Mouse (Mus musculus): ENCODE data around the gene Serpina12. TPM values are rescaled to one million over a fixed set of nuclear protein-coding genes. Genes with fewer than 3 reads are reported as not detected.

The Serpina12 gene
- total and polyA plus RNA-seq, 3 experiments = 0.04 TPM; not detected in 2

DNA sequence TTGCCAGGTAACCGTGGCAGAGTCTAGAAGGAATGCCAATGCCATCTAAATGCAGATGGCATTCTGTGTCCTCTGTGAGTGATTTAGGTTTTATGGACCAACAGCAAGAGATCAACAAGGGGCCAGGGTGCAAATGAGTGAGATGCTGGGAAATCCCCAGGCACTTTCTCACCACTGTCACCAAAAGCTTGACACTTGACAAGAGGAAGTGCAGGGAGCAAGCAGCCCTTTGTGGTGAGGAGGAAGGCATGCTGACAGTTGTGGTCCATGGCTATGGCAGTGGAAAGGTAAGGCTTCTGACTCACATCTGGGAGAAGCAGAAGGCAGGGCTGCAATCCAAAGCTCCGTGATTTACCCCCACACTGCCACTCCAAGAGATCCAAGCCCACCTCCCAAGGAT, 17.6 kb upstream of the Serpina12 start:
- H3K9me3 ChIP-seq (replicated peaks; ENCODE audit: insufficient read depth, low read length) = no peaks in the 10 kb centered on the region
- no peak overlapping the region for H3K9ac ChIP-seq (ENCODE audit: control insufficient read depth, low read depth, low read length, poor library complexity, severe bottlenecking)
- no peak overlapping the region for H3K4me3 ChIP-seq (ENCODE audit: control insufficient read depth in 1 of 2, insufficient read depth in 1 of 2, low read depth in 2 of 2, low read length in 2 of 2)
- DNase-seq (ENCODE audit: low read depth, low spot score) = peak; percentile 7
- H3K36me3 ChIP-seq (ENCODE audit: control insufficient read depth in 1 of 2, insufficient read depth in 2 of 2, low read length in 2 of 2) = no peaks in the 10 kb centered on the region
- no peaks in the 10 kb centered on the region for H3K4me1 ChIP-seq (ENCODE audit: control insufficient read depth in 1 of 2, insufficient read depth in 2 of 2, low read length in 2 of 2)
- H3K27ac ChIP-seq (ENCODE audit: control insufficient read depth, low read depth, low read length) = no peak overlapping the region
- TF ChIP-seq MAFK (IDR thresholded peaks at IDR 0.05; ENCODE audit: borderline replicate concordance, low read depth, low read length) (no peak), POLR2A (IDR thresholded peaks at IDR 0.05; ENCODE audit: control insufficient read depth in 1 of 2, insufficient read depth in 1 of 2, low read depth in 1 of 2, low read length in 2 of 2, poor library complexity in 1 of 2) (no peak), BHLHE40 (IDR thresholded peaks at IDR 0.05; ENCODE audit: borderline replicate concordance, low read depth, low read length) (no peak), EP300 (IDR thresholded peaks at IDR 0.05; ENCODE audit: low read depth in 1 of 2, low read length in 2 of 2) (no peak), MAX (IDR thresholded peaks at IDR 0.05; ENCODE audit: low read length) (no peak), TAL1 (IDR thresholded peaks at IDR 0.05; ENCODE audit: low read length) (no peak)
- H3K27me3 ChIP-seq (ENCODE audit: control insufficient read depth in 1 of 2, insufficient read depth in 2 of 2, low read length in 2 of 2) = no peaks in the 10 kb centered on the region
- H3K79me2 ChIP-seq (ENCODE audit: control insufficient read depth, insufficient read depth, low read length, poor library complexity) = no peaks in the 10 kb centered on the region

DNA sequence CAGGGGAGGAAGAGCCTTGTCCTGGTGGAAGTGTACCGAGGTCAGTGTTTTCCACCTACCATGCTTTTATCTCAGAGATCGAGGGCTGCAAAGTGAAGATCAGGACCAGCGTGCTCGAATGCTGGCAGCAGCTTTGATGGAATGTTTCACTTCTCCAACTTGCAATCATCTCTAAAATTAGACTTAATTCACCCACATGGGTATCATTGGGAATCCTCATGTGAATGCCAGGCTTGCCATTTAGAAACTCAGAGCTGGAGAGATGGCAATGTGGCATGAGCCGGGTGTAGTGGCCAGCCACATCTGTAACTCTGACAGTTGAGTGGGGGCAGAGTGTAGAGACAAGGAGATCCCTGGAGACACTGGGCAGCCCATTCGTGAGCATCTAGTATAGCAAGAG, 15.9 kb upstream of the Serpina12 start:
- no peak for DNase-seq (ENCODE audit: low read depth, low spot score)
- no peaks in the 10 kb centered on the region for H3K4me1 ChIP-seq (ENCODE audit: control insufficient read depth in 1 of 2, insufficient read depth in 2 of 2, low read length in 2 of 2)
- no peaks in the 10 kb centered on the region for H3K79me2 ChIP-seq (ENCODE audit: control insufficient read depth, insufficient read depth, low read length, poor library complexity)
- H3K36me3 ChIP-seq (ENCODE audit: control insufficient read depth in 1 of 2, insufficient read depth in 2 of 2, low read length in 2 of 2) = no peaks in the 10 kb centered on the region
- no peak overlapping the region for H3K4me3 ChIP-seq (ENCODE audit: control insufficient read depth in 1 of 2, insufficient read depth in 1 of 2, low read depth in 2 of 2, low read length in 2 of 2)
- H3K9me3 ChIP-seq (replicated peaks; ENCODE audit: insufficient read depth, low read length) = no peaks in the 10 kb centered on the region
- H3K27ac ChIP-seq (ENCODE audit: control insufficient read depth, low read depth, low read length) = no peak overlapping the region
- H3K27me3 ChIP-seq (ENCODE audit: control insufficient read depth in 1 of 2, insufficient read depth in 2 of 2, low read length in 2 of 2) = no peaks in the 10 kb centered on the region
- no peak overlapping the region for H3K9ac ChIP-seq (ENCODE audit: control insufficient read depth, low read depth, low read length, poor library complexity, severe bottlenecking)
- TF ChIP-seq MAX (IDR thresholded peaks at IDR 0.05; ENCODE audit: low read length) (no peak), POLR2AphosphoS2 (IDR thresholded peaks at IDR 0.05; ENCODE audit: low read length) (no peak), ELF1 (IDR thresholded peaks at IDR 0.05; ENCODE audit: low read depth, low read length) (no peak), ZMIZ1 (IDR thresholded peaks at IDR 0.05; ENCODE audit: low read depth, low read length) (no peak), ZKSCAN1 (IDR thresholded peaks at IDR 0.05; ENCODE audit: low read depth, low read length) (no peak), MAZ (IDR thresholded peaks at IDR 0.05; ENCODE audit: low read depth, low read length) (no peak), HCFC1 (IDR thresholded peaks at IDR 0.05; ENCODE audit: low read depth, low read length) (no peak), SMC3 (IDR thresholded peaks at IDR 0.05; ENCODE audit: low read depth, low read length) (no peak), MAFK (IDR thresholded peaks at IDR 0.05; ENCODE audit: borderline replicate concordance, low read depth, low read length) (no peak), E2F4 (IDR thresholded peaks at IDR 0.05; ENCODE audit: borderline replicate concordance, low read depth, low read length) (no peak), USF1 (IDR thresholded peaks at IDR 0.05; ENCODE audit: low read depth, low read length) (no peak), CHD2 (IDR thresholded peaks at IDR 0.05; ENCODE audit: low read length) (no peak), UBTF (IDR thresholded peaks at IDR 0.05; ENCODE audit: borderline replicate concordance, insufficient read depth, low read depth, low read length) (no peak), ETS1 (IDR thresholded peaks at IDR 0.05; ENCODE audit: low read depth, low read length) (no peak), ZNF384 (IDR thresholded peaks at IDR 0.05; ENCODE audit: low read depth, low read length) (no peak), TBP (IDR thresholded peaks at IDR 0.05; ENCODE audit: low read depth, low read length) (no peak), TCF12 (IDR thresholded peaks at IDR 0.05; ENCODE audit: low read depth, low read length) (no peak)
